Mouse (Mus musculus): ENCODE measurements around the gene Hist1h1a. TPM values are rescaled to one million over a fixed set of nuclear protein-coding genes. Genes with fewer than 3 reads are reported as not detected.

Hist1h1a gene
- polyA plus RNA-seq (2017; shearing (Covaris generic)) = not detected

DNA sequence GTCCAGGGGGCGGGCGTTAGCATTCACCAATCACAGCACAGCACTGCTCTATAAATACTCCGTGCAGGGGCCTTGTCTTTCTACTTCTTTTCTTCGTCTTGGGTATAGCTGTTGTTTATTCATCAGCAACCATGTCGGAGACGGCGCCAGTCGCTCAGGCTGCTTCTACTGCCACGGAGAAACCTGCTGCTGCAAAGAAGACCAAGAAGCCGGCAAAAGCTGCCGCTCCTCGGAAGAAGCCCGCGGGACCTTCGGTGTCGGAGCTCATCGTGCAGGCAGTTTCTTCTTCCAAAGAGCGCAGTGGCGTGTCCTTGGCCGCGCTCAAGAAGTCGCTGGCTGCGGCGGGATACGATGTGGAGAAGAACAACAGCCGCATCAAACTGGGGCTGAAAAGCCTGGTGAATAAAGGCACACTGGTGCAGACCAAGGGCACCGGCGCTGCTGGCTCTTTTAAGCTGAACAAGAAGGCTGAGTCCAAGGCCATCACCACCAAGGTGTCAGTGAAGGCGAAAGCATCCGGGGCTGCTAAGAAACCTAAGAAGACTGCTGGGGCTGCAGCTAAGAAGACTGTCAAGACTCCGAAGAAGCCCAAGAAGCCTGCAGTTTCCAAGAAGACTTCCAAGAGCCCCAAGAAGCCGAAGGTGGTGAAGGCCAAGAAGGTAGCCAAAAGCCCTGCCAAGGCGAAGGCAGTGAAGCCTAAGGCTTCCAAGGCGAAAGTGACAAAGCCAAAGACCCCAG lies at the start of gene Hist1h1a:
Gene Hist1h1a, plus strand, starts transcription at position 81 of the 738 bp plus-strand sequence.

DNA sequence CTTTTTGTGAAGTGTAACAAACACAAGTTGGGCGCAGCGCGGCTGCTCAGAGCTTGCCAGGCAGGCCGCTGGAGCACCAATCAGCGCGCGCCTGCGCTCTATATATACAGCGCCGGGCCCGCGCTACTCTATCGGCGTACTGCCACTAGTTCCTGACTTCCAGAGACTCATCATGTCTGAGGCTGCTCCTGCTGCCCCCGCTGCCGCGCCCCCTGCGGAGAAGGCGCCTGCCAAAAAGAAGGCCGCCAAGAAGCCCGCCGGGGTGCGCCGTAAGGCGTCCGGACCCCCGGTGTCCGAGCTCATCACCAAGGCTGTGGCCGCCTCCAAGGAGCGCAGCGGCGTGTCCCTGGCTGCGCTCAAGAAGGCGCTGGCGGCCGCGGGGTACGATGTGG lies 24.8 kb upstream of the Hist1h1a start, which contains the start of gene Hist1h1c:
Gene Hist1h1c, plus strand, starts transcription at position 132 of the 392 bp plus-strand sequence.

DNA sequence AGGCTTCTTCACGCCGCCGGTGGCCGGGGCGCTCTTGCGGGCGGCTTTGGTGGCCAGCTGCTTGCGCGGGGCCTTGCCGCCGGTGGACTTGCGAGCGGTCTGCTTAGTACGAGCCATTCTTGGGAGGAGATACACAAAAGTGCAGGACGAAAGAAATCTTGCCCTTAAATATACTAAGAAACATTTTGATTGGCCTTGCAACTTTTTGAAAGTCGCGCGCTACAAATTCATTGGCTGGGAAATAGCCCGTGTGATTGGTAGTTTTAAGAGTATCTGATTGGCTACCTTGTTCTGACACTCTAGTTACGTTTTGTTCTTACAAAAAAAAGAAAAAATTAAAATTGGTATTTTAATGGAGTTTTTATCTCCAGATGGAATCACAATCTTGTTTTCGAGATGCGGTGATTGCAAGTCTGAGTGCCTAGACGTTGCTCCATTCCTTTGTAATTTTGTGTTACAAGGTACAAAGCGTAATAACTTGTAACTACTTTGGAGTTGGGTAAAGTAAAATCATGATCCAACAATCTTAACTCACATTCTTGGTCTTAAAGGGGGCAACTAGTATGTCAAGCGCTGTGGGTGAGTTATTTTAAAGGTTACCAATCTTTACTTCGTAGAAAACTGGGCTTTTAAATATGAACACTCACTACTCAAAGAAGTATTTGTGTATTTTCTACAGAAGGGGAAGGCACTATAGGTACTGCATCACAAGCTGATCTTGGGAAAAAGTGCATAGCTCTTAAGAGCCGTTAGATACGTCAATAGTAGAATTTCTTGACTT lies 17.9 kb upstream of the Hist1h1a start, which contains the start of gene Hist1h3c:
Gene Hist1h3c, minus strand, starts transcription at position 222 of the 781 bp plus-strand sequence.

DNA sequence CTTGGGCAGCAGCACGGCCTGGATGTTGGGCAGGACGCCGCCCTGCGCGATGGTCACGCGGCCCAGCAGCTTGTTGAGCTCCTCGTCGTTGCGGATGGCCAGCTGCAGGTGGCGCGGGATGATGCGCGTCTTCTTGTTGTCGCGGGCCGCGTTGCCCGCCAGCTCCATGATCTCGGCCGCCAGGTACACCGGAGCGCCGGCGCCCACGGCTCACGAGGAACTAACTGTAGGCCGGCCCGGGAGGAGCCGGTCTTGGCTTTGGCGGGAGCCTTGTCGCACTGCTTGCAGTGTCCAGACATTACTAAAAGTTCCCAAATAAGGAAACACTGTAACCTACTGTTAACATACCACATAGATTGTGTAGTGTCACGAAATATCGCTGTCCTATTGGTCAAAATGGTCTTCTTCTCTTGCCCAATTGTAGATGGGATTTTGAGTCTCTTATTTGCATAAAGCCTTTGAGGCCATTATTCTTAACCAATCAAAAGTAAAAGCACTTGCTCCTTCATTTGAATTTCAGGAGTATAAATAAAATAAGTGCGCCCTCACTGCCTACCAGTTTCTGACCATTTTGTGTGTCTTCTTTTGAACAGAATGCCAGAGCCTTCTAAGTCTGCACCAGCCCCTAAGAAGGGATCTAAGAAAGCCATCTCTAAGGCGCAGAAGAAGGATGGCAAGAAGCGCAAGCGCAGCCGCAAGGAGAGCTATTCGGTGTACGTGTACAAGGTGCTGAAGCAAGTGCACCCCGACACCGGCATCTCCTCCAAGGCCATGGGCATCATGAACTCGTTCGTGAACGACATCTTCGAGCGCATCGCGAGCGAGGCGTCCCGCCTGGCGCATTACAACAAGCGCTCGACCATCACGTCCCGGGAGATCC lies 17.0 kb upstream of the Hist1h1a start, which contains the start of gene Hist1h2bb:
Gene Hist1h2bb, plus strand, starts transcription at position 534 of the 880 bp plus-strand sequence.

DNA sequence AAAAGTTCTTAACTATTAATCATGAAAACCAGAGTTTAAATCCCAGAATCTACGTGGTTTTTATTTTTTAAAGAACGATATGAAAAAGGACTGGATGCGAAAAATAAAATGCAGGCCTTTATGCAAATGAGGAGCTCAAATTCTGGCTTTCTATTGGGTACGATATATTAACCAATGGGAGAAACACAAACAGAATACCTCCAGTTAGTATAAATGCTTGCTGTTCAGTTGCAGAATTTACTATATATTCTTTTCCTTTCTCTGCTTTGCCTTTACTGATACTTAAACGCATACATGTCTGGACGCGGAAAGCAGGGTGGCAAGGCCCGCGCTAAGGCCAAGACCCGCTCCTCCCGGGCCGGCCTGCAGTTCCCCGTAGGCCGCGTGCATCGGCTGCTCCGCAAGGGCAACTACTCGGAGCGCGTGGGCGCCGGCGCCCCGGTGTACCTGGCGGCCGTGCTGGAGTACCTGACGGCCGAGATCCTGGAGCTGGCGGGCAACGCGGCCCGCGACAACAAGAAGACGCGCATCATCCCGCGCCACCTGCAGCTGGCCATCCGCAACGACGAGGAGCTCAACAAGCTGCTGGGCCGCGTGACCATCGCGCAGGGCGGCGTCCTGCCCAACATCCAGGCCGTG lies 12.5 kb upstream of the Hist1h1a start, which contains the start of gene Hist1h2ab:
Gene Hist1h2ab, plus strand, starts transcription at position 288 of the 639 bp plus-strand sequence.

DNA sequence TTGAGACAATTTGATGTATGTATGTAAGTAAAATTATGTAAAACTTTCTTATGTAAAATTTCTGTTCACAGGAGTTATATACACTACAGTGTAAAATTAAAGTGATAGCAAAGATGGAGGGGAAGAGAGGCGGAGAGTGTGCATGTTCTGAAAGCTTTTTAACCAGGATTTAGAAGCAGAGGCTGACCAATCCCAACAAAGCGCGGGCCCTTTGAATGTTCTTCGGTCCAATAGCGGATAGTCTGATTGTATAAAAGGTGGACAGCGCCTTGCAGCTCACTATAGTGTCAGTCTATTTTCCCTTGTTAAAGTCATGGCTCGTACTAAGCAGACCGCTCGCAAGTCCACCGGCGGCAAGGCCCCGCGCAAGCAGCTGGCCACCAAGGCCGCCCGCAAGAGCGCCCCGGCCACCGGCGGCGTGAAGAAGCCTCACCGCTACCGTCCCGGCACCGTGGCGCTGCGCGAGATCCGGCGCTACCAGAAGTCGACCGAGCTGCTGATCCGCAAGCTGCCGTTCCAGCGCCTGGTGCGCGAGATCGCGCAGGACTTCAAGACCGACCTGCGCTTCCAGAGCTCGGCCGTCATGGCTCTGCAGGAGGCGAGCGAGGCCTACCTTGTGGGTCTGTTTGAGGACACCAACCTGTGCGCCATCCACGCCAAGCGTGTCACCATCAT lies 11.3 kb upstream of the Hist1h1a start, which contains the start of gene Hist1h3b:
Gene Hist1h3b, plus strand, starts transcription at position 201 of the 675 bp plus-strand sequence.

DNA sequence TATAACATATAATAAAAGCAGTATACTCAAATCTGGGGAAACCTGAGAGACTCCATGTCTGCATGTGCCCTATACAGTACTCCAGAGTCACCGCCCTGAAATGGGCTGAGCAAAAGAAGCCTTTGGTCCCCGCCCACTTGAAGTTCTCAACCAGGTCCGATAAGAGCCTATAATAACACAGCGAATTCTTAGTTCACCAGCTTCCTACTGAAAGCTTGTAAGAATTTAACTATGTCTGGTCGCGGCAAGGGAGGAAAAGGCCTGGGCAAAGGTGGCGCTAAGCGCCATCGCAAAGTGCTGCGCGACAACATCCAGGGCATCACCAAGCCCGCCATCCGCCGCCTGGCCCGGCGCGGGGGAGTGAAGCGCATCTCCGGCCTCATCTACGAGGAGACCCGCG lies 6.7 kb upstream of the Hist1h1a start, which contains the start of gene Hist1h4b:
Gene Hist1h4b, plus strand, starts transcription at position 224 of the 400 bp plus-strand sequence.

DNA sequence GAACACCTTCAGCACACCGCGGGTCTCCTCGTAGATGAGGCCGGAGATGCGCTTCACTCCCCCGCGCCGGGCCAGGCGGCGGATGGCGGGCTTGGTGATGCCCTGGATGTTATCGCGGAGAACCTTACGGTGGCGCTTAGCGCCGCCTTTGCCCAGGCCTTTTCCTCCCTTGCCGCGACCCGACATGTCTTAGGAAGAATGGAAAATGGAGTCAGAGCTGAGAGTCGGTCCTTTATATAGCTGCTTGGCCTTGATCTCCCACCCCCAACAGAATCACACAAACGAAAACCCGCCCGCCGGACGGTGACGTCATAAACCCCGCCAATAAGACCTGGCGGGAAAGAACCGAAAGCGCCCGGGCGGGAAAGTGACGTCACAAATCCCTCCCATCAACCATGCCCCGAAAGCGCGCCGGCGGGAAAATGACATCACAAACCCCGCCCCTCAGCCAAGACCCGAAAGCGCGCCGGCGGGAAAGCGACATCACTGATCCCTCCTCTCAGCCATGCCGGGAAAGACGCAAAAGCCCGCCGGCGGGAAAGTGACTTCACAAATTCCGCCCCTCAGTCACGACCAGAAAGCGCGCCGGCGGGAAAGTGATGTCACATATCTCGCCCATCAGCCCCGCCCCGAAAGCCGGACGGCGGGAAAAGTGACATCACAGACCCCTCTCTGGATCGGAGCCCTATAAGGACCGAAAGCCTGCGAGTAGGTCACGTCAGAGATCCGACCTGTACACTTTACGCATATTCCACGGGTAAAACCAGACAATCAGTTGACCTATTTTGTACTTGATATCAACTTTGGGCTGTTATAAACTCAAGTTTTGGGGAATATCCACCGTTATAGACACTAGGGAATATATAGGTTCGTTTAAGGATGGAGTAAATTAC lies 2.2 kb upstream of the Hist1h1a start, which contains the start of gene Hist1h4a:
Gene Hist1h4a, minus strand, starts transcription at position 259 of the 893 bp plus-strand sequence.

DNA sequence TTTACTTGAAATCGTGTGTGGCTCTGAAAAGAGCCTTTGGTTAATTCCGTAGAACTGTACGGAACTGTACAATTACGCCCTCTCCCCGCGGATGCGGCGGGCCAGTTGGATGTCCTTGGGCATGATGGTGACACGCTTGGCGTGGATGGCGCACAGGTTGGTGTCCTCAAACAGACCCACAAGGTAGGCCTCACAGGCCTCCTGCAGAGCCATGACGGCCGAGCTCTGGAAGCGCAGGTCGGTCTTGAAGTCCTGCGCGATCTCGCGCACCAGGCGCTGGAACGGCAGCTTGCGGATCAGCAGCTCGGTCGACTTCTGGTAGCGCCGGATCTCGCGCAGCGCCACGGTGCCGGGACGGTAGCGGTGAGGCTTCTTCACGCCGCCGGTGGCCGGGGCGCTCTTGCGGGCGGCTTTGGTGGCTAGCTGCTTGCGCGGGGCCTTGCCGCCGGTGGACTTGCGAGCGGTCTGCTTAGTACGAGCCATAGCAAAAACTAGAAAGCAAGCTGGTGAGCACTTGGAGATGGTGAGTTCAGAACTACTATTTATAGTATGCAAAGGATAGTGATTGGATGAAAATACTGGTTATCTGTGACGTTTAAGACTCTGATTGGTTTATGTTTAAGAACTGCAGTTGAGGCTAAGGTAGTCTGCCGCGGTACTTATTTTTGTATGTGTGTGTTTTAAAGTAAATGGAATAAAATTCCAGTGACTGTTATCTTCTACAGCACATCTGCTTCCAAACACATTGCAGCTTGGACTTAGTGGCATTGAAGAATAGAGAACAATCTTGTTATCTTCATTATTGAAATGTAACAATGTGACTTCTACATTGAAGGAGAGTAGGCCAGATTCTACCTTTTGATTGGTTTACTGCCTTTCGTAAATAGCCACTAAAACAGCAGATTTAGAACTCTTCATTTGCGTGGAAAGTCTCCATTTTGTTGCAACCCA lies 1.3 kb upstream of the Hist1h1a start, which contains the start of gene Hist1h3a:
Gene Hist1h3a, minus strand, starts transcription at position 516 of the 951 bp plus-strand sequence.

DNA sequence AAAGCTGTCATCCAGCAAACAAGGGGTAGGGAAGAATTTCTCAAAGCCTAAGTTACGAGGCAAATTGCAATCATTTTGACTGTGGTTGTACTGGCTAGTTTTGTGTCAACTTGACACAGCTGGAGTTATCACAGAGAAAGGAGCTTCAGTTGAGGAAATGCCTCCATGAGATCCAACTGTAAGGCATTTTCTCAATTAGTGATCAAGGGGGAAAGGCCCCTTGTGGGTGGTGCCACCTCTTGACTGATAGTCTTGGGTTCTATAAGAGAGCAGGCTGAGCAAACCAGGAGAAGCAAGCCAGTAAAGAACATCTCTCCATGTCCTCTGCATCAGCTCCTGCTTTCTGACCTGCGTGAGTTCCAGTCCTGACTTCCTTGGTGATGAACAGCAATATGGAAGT lies 6.1 kb downstream of the Hist1h1a start, which contains the start of gene Trim38:
Gene Trim38, plus strand, starts transcription at position 301 of the 400 bp plus-strand sequence.

DNA sequence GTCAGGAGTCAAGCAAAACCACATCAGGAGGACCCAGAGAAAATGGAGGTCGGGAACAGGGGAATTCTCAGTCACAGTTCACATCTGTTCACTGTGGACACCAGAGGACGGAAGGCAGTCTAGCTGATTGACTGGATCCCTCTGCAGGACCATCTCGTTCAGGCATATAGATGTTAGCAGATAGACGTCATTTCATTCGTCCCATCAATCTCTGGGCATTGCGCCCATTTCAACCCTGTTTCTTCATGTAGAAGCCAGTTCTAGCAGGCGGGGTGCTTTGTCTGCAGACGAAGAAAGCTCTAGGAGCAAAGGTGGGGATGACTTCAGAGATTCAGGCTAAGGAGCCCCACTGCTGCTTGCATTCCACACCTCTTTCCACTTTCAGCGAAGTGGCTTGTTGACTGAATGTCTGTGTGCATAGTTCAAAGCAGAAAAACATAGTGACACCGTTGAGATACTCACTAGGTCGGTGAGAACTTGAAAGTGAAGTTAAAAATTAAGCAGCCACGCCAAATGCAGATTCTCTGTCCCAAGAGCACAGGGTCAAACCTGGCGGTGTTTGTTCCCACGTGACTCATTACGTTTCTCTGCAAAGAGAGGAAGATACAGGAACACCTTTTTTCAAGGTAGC lies 43.1 kb downstream of the Hist1h1a start, which contains the start of gene Slc17a2:
Gene Slc17a2, plus strand, starts transcription at position 572 of the 631 bp plus-strand sequence.

Other genes starting within 250 kb of the Hist1h1a start
- gene Hist1h4h, start 232.6 kb upstream of the Hist1h1a start, polyA plus RNA-seq (2017; shearing (Covaris generic)) = 4.7 TPM
- gene Hist1h2af, start 229.8 kb upstream of the Hist1h1a start, polyA plus RNA-seq (2017; shearing (Covaris generic)) = not detected
- gene Hist1h3g, start 228.2 kb upstream of the Hist1h1a start, polyA plus RNA-seq (2017; shearing (Covaris generic)) = not detected
- gene Hist1h2bh, start 220.3 kb upstream of the Hist1h1a start, polyA plus RNA-seq (2017; shearing (Covaris generic)) = 0.29 TPM
- 1.1 TPM for gene Hist1h3f, start 219.6 kb upstream of the Hist1h1a start, polyA plus RNA-seq (2017; shearing (Covaris generic))
- not detected for gene Hist1h4f, start 212.0 kb upstream of the Hist1h1a start, polyA plus RNA-seq (2017; shearing (Covaris generic))
- gene Hist1h1d, start 210.4 kb upstream of the Hist1h1a start, polyA plus RNA-seq (2017; shearing (Covaris generic)) = 0.21 TPM
- 2.8 TPM for gene Hist1h3e, start 201.3 kb upstream of the Hist1h1a start, polyA plus RNA-seq (2017; shearing (Covaris generic))
- 1.7 TPM for gene Hist1h2ae, start 192.4 kb upstream of the Hist1h1a start, polyA plus RNA-seq (2017; shearing (Covaris generic))
- 3.7 TPM for gene Hist1h2bg, start 192.3 kb upstream of the Hist1h1a start, polyA plus RNA-seq (2017; shearing (Covaris generic))
- not detected for gene Hist1h2bf, start 189.5 kb upstream of the Hist1h1a start, polyA plus RNA-seq (2017; shearing (Covaris generic))
- gene Hist1h2ad, start 189.3 kb upstream of the Hist1h1a start, polyA plus RNA-seq (2017; shearing (Covaris generic)) = 0.70 TPM
- gene Hist1h3d, start 187.9 kb upstream of the Hist1h1a start, polyA plus RNA-seq (2017; shearing (Covaris generic)) = not detected
- gene Hist1h4d, start 182.1 kb upstream of the Hist1h1a start, polyA plus RNA-seq (2017; shearing (Covaris generic)) = 14.8 TPM
- gene Hist1h2be, start 142.5 kb upstream of the Hist1h1a start, polyA plus RNA-seq (2017; shearing (Covaris generic)) = 2.0 TPM
- 4.4 TPM for gene Hist1h1e, start 141.1 kb upstream of the Hist1h1a start, polyA plus RNA-seq (2017; shearing (Covaris generic))
- 0.29 TPM for gene Hist1h2ac, start 79.7 kb upstream of the Hist1h1a start, polyA plus RNA-seq (2017; shearing (Covaris generic))
- 10.1 TPM for gene Hist1h2bc, start 79.5 kb upstream of the Hist1h1a start, polyA plus RNA-seq (2017; shearing (Covaris generic))
- gene Hist1h1t, start 67.9 kb upstream of the Hist1h1a start, polyA plus RNA-seq (2017; shearing (Covaris generic)) = not detected
- 4.5 TPM for gene Hist1h4c, start 65.2 kb upstream of the Hist1h1a start, polyA plus RNA-seq (2017; shearing (Covaris generic))
- 0.79 TPM for gene Hfe, start 52.8 kb upstream of the Hist1h1a start, polyA plus RNA-seq (2017; shearing (Covaris generic))
- 34.3 TPM for gene Hist1h1c, start 24.9 kb upstream of the Hist1h1a start, polyA plus RNA-seq (2017; shearing (Covaris generic))
- not detected for gene Hist1h3c, start 18.1 kb upstream of the Hist1h1a start, polyA plus RNA-seq (2017; shearing (Covaris generic))
- not detected for gene Hist1h2bb, start 16.9 kb upstream of the Hist1h1a start, polyA plus RNA-seq (2017; shearing (Covaris generic))
- not detected for gene Hist1h2ab, start 12.5 kb upstream of the Hist1h1a start, polyA plus RNA-seq (2017; shearing (Covaris generic))
- not detected for gene Hist1h3b, start 11.4 kb upstream of the Hist1h1a start, polyA plus RNA-seq (2017; shearing (Covaris generic))
- 6.6 TPM for gene Hist1h4b, start 6.7 kb upstream of the Hist1h1a start, polyA plus RNA-seq (2017; shearing (Covaris generic))
- not detected for gene Hist1h4a, start 2.4 kb upstream of the Hist1h1a start, polyA plus RNA-seq (2017; shearing (Covaris generic))
- 3.8 TPM for gene Hist1h3a, start 1.3 kb upstream of the Hist1h1a start, polyA plus RNA-seq (2017; shearing (Covaris generic))
- not detected for gene Trim38, start 6.2 kb downstream of the Hist1h1a start, polyA plus RNA-seq (2017; shearing (Covaris generic))
- gene Slc17a2, start 43.3 kb downstream of the Hist1h1a start, polyA plus RNA-seq (2017; shearing (Covaris generic)) = not detected
- gene Slc17a3, start 75.8 kb downstream of the Hist1h1a start, polyA plus RNA-seq (2017; shearing (Covaris generic)) = not detected
- not detected for gene Slc17a1, start 104.1 kb downstream of the Hist1h1a start, polyA plus RNA-seq (2017; shearing (Covaris generic))
- not detected for gene Slc17a4, start 151.3 kb downstream of the Hist1h1a start, polyA plus RNA-seq (2017; shearing (Covaris generic))
- gene Hist1h2ba, start 170.5 kb downstream of the Hist1h1a start, polyA plus RNA-seq (2017; shearing (Covaris generic)) = not detected
- gene Hist1h2aa, start 170.8 kb downstream of the Hist1h1a start, polyA plus RNA-seq (2017; shearing (Covaris generic)) = not detected
- gene Scgn, start 227.5 kb downstream of the Hist1h1a start, polyA plus RNA-seq (2017; shearing (Covaris generic)) = not detected